Mouse (Mus musculus): ENCODE data around the gene Itm2b.

DNA sequence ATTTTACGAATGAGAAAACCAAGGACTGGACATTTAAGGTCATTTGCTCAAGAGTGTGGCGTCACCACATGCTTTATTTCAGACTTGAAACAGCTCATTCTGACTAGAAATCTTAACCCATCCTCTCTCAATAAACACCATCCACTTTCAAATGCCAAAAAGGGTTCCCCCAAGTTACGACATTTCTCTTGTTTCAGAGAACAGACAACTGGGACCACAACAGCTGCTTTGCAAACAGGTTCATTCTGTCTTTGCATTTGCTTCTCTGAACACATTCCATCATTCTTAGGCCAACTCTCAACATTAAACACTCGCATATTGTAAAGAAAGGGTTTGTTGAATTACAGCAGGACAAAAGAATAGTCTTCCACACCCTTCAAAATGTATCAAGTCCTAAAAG, 71.2 kb downstream of the Itm2b start:
- TF ChIP-seq CTCF (IDR thresholded peaks at IDR 0.05; ENCODE audit: control insufficient read depth, insufficient read depth, low read length) (no peak), POLR2A (IDR thresholded peaks at IDR 0.05; ENCODE audit: borderline replicate concordance, control insufficient read depth, low read depth, low read length) (no peak)

Measured in bone marrow, adult 2 months (tissue).